Mouse (Mus musculus): ENCODE data around the gene N4bp2l2. TPM values are rescaled to one million over a fixed set of nuclear protein-coding genes. Genes with fewer than 3 reads are reported as not detected.
"Not testable (repeated sequence)": the region's sequence is repeated elsewhere in the genome, so short reads cannot be mapped to it uniquely, and the experiment has no call there.

The N4bp2l2 gene
- polyA plus RNA-seq (2016; fragmentation: Nextera tagmentation; extraction: Ambion mirVana): 34.6 and 39.4 TPM in 2 replicates

DNA sequence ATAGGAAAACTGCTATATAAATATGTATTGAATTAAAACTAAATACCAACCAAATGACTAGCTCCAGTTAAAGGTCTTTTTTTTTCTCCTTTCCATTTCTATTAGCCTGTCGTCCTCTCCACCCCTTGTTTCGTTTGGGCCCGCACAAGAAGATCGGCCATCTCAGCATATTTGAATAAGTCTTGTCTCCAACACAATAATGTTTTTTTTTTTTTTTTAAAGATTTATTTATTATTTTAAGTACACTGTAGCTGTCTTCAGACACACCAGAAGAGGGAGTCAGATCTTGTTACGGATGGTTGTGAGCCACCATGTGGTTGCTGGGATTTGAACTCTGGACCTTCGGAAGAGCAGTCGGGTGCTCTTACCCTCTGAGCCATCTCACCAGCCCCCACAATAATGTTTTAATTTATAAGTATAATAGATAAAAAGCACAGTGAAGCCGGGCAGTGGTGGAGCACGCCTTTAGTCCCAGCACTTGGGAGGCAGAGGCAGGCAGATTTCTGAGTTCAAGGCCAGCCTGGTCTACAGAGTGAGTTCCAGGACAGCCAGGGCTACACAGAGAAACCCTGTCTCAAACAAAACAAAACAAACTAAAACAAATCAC lies at the start of gene N4bp2l2:
TSS of gene N4bp2l2 (minus strand) at position 51 of the 607 bp plus-strand sequence.
- H3K4me2 ChIP-seq: peak within 1 kb of the TSS; percentile 69
- peak within 1 kb of the TSS; percentile 93 for H3K9ac ChIP-seq
- ATAC-seq (ENCODE audit: low FRiP score); H3K9me3 ChIP-seq; H3K27me3 ChIP-seq: not testable (repeated sequence)
- peak within 1 kb of the TSS; percentile 98 for H3K4me3 ChIP-seq (replicated peaks)
- peaks cover 14% of the 10 kb centered on the region for H3K4me1 ChIP-seq
- H3K36me3 ChIP-seq (replicated peaks): peaks cover 11% of the 10 kb centered on the region
- 92% methylated on average over 9 of the region's 9 CpGs for whole genome bisulfite sequencing
- H3K27ac ChIP-seq: peak within 1 kb of the TSS; percentile 90

DNA sequence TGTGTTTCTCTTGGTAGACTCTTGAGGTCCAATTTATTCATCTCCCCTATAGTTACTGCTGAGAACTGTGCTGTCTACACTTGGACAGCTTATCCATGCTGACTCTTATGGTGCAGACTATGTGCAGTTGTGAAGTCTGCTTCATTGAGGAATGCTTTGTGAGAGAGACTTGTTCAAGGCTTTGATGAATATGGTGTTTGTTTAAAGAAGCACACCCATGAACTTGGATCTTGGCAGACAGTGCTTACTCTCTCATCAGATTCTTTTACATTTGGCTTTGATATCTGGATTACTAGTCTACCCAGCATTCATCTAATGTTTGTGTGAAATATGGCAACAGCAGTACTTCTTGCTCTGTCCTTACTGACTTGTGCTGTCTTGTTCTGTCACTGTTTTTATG lies 47.4 kb upstream of the N4bp2l2 start:
- no peak for ATAC-seq (ENCODE audit: low FRiP score)
- Histone ChIP-seq H3K9ac (no peak overlapping the region), H3K27me3 (no peaks in the 10 kb centered on the region), H3K36me3 (replicated peaks) (no peaks in the 10 kb centered on the region), H3K9me3 (no peaks in the 10 kb centered on the region), H3K4me2 (no peak overlapping the region), H3K27ac (no peak overlapping the region), H3K4me1 (no peaks in the 10 kb centered on the region; the same call in 1 of the 2 replicates), H3K4me3 (replicated peaks) (no peak overlapping the region)

DNA sequence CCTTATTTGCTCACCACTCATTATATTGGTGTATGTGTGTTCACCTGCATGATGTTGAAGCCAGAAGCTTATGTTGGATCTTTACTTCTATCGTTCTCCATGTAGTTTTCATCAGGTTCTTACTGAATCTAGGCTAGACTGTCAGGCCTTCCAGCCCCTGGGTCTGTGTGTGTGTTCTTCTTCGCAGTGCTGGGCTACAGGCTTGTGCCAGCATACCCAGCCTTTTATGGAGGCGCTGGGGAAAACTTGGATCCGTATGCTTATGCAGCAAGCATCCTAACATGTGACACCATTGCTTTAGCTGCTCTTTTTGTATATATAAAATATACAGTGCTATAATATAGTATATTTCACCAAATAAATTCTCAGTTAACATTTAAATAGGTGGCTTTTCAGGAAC lies 45.5 kb upstream of the N4bp2l2 start:
- no peaks in the 10 kb centered on the region for H3K9me3 ChIP-seq
- H3K4me3 ChIP-seq (replicated peaks): no peak overlapping the region
- no peak overlapping the region for H3K27ac ChIP-seq
- WGBS: 94% methylated on average over 4 of the region's 4 CpGs
- H3K9ac ChIP-seq: no peak overlapping the region
- ATAC-seq (ENCODE audit: low FRiP score): no peak
- H3K36me3 ChIP-seq (replicated peaks): no peaks in the 10 kb centered on the region
- no peaks in the 10 kb centered on the region for H3K27me3 ChIP-seq
- H3K4me1 ChIP-seq: no peaks in the 10 kb centered on the region
- H3K4me2 ChIP-seq: no peak overlapping the region

DNA sequence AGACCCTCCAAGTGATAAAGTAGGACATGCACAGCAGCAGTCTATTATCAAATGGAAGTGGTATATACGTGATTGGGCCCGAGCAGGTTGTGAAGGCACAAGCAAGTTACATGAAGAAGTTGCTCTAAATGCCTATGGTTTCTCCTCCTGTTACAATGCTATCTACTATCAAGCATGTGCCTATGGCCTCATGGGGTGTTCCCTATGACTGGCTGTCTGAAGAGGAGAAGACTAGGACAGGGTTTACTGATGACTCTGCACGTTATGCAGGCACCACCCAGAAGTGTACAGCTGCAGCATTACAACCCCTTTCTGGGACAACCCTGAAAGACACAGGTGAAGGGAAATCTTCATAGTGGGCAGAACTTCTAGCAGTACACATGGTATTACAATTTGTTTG lies 41.2 kb upstream of the N4bp2l2 start:
- not testable (repeated sequence) for H3K9ac ChIP-seq; H3K4me1 ChIP-seq; H3K4me3 ChIP-seq (replicated peaks); H3K36me3 ChIP-seq (replicated peaks); H3K4me2 ChIP-seq; H3K9me3 ChIP-seq; H3K27ac ChIP-seq; H3K27me3 ChIP-seq; ATAC-seq (ENCODE audit: low FRiP score)
- 89% methylated on average over 3 of the region's 3 CpGs for WGBS

DNA sequence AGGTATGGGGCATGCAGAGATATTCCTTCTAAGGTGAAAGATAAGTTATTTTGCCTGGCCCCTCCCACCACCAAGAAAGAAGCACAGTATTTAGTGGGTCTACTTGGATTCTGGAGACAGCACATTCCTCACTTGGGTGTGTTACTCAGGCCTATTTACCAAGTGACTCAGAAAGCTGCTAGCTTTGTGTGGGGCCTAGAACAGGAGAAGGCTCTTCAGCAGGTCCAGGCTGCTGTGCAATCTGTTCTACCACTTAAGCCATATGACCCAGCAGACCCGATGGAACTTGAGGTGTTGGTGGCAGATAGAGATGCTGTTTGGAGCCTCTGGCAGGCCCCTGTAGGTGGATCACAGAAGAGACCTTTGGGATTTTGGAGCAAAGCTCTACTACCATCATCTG lies 40.7 kb upstream of the N4bp2l2 start:
- ATAC-seq (ENCODE audit: low FRiP score); H3K4me1 ChIP-seq: not testable (repeated sequence)
- 96% methylated on average over 1 of the region's 1 CpGs for WGBS

DNA sequence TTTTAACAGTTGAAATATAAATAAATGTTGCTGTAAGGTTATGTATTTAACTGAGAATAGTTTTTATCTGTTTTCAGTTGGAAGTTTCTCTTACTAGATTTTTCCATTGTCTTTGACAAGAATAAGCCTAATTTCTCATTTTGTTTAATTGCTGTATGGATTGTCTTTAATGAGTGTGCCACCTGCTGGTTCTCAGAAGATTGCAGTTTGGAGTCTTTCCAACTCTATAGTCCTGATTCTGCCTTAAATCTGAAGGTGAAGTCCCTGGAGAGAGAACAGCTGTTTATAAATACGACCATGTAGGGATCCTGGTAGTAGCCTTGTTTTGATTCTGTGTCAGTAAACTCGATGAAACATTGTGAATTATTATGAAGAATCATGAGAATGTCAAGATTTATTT lies 36.7 kb upstream of the N4bp2l2 start:
- Histone ChIP-seq H3K4me1 (no peaks in the 10 kb centered on the region), H3K9ac (no peak overlapping the region), H3K9me3 (no peaks in the 10 kb centered on the region), H3K4me3 (replicated peaks) (no peak overlapping the region), H3K27ac (no peak overlapping the region), H3K36me3 (replicated peaks) (peaks cover 10% of the 10 kb centered on the region), H3K27me3 (no peaks in the 10 kb centered on the region), H3K4me2 (no peak overlapping the region)
- no peak for ATAC-seq (ENCODE audit: low FRiP score)
- WGBS: 64% methylated on average over 2 of the region's 2 CpGs

More for the DNA sequence above, 40.7 kb upstream of the N4bp2l2 start:
- H3K27me3 ChIP-seq; H3K9ac ChIP-seq; H3K4me3 ChIP-seq (replicated peaks); H3K4me2 ChIP-seq; H3K36me3 ChIP-seq (replicated peaks); H3K9me3 ChIP-seq; H3K27ac ChIP-seq: not testable (repeated sequence)

DNA sequence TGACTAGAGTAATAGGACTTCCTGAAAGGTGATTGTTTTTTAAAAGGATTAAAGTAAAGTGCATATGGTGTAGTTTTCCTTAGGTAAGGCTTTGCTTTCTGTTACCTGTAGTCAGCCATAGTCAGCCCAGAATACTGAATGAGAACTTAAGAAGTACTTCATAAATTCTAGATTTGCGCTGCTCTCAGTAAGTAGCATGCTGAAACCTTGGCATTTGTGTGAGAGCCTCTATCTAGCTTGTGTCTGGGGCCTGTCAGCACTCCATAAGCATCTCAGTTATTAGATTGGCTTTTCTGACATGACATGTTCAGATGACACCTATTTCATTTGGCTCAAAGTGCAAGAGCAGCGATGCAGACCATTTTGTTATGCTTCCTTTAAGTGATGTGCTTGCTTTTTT lies 27.3 kb upstream of the N4bp2l2 start:
- H3K4me2 ChIP-seq: no peak overlapping the region
- peaks cover 6% of the 10 kb centered on the region for H3K9me3 ChIP-seq
- no peaks in the 10 kb centered on the region for H3K4me1 ChIP-seq
- no peak overlapping the region for H3K4me3 ChIP-seq (replicated peaks)
- ATAC-seq (ENCODE audit: low FRiP score): no peak
- H3K27ac ChIP-seq: no peak overlapping the region
- peaks cover 20% of the 10 kb centered on the region for H3K36me3 ChIP-seq (replicated peaks)
- H3K27me3 ChIP-seq: no peaks in the 10 kb centered on the region
- 100% methylated on average over 2 of the region's 2 CpGs for WGBS
- no peak overlapping the region for H3K9ac ChIP-seq

DNA sequence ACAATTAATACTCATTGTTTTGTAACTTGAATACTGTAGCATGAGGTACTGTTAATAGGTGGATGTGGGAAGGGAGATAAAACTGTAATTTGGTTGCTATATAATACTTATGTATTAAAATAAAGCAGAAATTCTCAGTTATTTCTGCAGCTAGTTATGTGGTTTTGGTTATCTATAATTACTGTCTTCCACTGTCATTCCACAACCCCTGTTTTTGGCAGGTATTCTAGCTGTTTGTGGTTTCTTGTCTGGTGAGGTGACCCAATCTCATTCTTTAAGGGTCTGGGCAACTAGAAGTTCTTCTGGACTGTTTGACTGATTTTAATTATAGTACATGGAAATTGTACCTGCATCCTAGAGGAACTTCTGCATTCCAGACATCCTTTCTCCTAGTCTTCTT lies 24.7 kb upstream of the N4bp2l2 start:
- Histone ChIP-seq H3K4me1 (no peaks in the 10 kb centered on the region), H3K9ac (no peak overlapping the region), H3K27ac (no peak overlapping the region), H3K4me2 (no peak overlapping the region), H3K27me3 (no peaks in the 10 kb centered on the region), H3K4me3 (replicated peaks) (no peak overlapping the region), H3K9me3 (peaks cover 6% of the 10 kb centered on the region), H3K36me3 (replicated peaks) (peaks cover 11% of the 10 kb centered on the region)
- ATAC-seq (ENCODE audit: low FRiP score): no peak

DNA sequence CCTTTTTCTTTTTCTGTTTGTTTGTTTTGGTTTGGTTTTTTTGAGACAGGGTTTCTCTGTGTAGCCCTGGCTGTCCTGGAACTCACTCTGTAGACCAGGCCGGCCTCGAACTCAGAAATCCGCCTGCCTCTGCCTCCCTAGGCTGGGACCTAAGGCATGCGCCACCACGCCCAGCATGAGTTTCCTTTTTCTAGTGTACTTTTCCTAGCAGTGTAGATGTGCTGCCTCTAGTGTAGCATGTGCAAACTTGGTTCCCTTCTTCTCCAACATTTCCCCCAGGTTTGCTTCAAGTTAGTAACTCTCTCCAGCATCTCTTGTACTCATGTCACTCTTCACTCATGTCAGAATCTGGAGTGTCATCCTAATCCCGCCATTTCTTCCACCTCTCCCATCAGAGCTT lies 16.9 kb upstream of the N4bp2l2 start:
- H3K4me2 ChIP-seq; ATAC-seq (ENCODE audit: low FRiP score); H3K36me3 ChIP-seq (replicated peaks); H3K9me3 ChIP-seq; H3K4me3 ChIP-seq (replicated peaks); H3K4me1 ChIP-seq; H3K27me3 ChIP-seq; H3K9ac ChIP-seq; H3K27ac ChIP-seq: not testable (repeated sequence)
- 97% methylated on average over 6 of the region's 6 CpGs for WGBS

DNA sequence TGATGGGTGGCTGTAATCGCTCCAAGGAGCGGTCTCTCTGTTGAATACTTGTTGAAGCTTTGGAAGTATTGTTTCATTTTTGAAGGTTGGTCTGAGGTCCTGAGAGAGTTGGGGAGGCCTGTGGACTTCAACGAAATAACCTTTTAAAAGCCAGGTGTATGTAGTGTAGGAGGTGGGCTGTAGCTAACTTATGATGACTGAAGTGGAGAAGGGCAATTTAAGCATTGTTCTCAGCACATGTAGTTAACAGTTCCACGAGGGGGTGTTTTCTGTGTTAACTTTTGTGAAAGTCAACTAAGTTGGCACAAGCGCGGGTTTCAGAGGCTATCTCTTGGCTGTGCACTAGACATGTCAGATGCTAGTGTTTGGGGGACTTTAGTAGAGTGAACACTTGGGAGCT lies 8.9 kb upstream of the N4bp2l2 start:
- WGBS: 57% methylated on average over 6 of the region's 6 CpGs
- Histone ChIP-seq H3K27ac (0 out of 2 replicates have a peak overlapping the region, but pooled peaks have one; percentile 97), H3K4me3 (replicated peaks) (peak overlapping the region; percentile 88), H3K9ac (peak overlapping the region; percentile 94), H3K9me3 (no peaks in the 10 kb centered on the region), H3K4me2 (peak overlapping the region; percentile 59), H3K36me3 (replicated peaks) (no peaks in the 10 kb centered on the region), H3K4me1 (peaks cover 21% of the 10 kb centered on the region), H3K27me3 (no peaks in the 10 kb centered on the region)
- ATAC-seq (ENCODE audit: low FRiP score): no peak

DNA sequence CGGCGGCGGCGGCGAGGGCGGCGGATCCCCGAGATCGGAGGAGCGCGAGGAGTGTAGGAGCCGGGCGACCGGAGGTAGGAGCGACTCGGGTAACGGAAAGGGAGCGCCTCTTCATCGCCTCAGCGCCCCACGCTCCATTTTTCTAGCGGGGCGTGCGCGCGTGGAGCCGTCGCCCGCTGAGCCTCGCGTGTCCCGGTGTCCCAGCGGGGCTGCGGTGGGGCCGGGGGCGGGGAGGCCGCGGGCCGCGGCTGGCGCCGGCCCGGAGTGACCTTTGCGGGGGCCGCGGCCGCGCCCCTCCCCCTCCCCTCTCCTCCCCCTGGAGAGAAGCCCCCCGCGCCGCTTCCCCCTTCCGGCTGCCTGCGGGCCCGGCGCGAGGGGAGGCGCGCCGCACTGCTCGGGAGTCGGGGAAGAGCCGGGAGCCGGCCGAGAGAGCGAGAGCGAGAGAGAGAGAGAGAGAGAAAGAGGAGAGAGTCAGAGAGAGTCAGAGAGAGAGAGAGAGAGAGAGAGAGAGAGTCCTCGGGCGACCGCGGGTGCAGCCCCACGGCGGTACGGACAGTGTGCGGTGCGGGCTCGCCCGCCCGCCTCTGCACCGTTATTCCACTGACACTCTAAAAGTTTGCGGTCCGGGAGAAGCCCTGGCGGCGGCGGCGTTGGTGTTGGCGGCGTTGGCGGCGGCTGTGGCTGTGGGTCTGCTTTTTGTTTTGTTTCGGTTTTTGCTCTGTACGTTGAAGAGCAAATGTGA lies 8.1 kb upstream of the N4bp2l2 start:
- H3K27ac ChIP-seq: peak overlapping the region; percentile 97
- H3K9ac ChIP-seq: peak overlapping the region; percentile 94
- peak overlapping the region; percentile 59 for H3K4me2 ChIP-seq
- ATAC-seq (ENCODE audit: low FRiP score): peak; percentile 70
- H3K4me3 ChIP-seq (replicated peaks): peak overlapping the region; percentile 88
- H3K9me3 ChIP-seq: no peaks in the 10 kb centered on the region
- no peaks in the 10 kb centered on the region for H3K36me3 ChIP-seq (replicated peaks)
- peaks cover 21% of the 10 kb centered on the region for H3K4me1 ChIP-seq
- WGBS: 0% methylated on average over 43 of the region's 91 CpGs
- H3K27me3 ChIP-seq: no peaks in the 10 kb centered on the region

DNA sequence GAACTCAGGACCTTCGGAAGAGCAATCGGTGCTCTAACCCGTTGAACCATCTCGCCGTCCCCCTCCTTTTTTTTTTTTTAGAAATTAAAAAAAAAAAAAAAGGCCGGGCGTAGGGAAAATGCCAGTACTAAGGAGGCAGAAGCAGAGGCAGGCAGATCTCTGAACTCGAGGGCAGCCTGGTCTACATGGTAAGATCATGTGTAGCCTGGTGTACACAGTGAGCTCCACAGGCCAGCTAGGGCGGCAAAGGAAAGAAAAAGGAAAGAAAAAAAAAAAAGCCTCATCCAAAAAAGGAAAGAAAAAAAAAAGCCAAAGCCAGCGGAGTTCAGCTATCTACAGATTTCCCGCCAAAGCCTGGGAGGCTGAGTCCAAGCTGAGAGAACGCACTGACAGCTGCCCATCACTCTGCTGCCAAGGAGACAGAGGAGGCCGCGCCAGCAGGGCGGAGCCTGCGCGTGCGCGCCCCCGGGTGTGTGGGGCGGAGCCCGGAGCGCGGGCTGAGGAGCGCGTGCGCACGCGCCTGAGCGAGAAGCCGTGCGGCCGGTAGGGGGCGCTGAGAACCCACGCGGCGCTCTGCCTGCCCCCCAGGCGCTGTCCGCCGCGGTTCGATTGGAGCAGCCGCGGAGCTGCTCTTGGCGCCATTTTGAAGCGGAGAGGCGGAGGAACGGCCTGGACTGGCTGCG lies 7.3 kb upstream of the N4bp2l2 start, which contains the start of gene Pds5b:
TSS of gene Pds5b (plus strand) at position 587 of the 683 bp plus-strand sequence.
- 14% methylated on average over 49 of the region's 49 CpGs for whole genome bisulfite sequencing
- Histone ChIP-seq H3K27me3 (no peaks in the 10 kb centered on the region), H3K4me1 (peaks cover 21% of the 10 kb centered on the region), H3K9ac (peak within 1 kb of the TSS; percentile 94), H3K27ac (peak within 1 kb of the TSS; percentile 97), H3K4me2 (peak within 1 kb of the TSS; percentile 59), H3K9me3 (no peaks in the 10 kb centered on the region), H3K36me3 (replicated peaks) (no peaks in the 10 kb centered on the region), H3K4me3 (replicated peaks) (peak within 1 kb of the TSS; percentile 88)
- peak; percentile 96 for ATAC-seq (ENCODE audit: low FRiP score)
